Mouse (Mus musculus) small intestine, adult 2 months (tissue): ENCODE results near the gene Hcar2.

Source experiments
- CTCF ChIP-seq: fragments of 200-500 bp; IDR thresholded peaks from 2 replicates; pipeline ENCODE4 v1.5.1; 2012; ENCODE audit warnings: low read depth, mild to moderate bottlenecking, control low read depth, inconsistent platforms, low read length, moderate library complexity, mixed read lengths; ENCODE audit not compliant: insufficient replicate concordance, insufficient read length; ENCODE audit errors: extremely low read depth
- POLR2A ChIP-seq: fragments of 200-500 bp; IDR thresholded peaks from 2 replicates; pipeline ENCODE4 v1.6.1; 2012; ENCODE audit warnings: low read depth, mild to moderate bottlenecking, control low read depth, inconsistent platforms, low read length, moderate library complexity

GRCm38 (mm10) chr5:123897352-123897751 lies 32.1 kb upstream of the Hcar2 start:
- TF ChIP-seq CTCF (no peak), POLR2A (no peak)
